9 mouse cellular contexts compared by ENCODE assay signal in the genomic region with DNA sequence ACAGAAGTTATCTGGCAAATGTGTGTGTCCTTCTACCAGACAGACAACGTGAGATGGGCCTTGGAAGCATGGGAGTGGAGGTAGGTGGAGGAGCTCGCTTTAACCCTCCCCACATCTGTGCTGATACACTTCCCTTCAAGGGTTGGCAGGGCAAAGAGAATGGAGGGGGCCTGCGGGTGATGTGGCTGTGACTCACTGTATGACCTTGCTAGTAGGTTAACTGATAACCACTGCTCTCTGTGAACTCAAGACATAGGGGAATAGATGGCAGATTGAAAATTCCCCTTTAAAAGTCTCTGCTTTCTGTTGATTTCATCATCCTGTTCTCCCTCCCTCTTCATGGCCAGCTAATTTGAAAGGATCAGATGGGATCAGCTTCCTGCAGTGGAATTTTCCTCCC. TPM values are rescaled to one million over a fixed set of nuclear protein-coding genes. Genes with fewer than 3 reads are reported as not detected.
DNase-seq lines count a peak whose midpoint lies in the region; ATAC-seq and TF ChIP-seq lines count a peak whose summit lies in the region.
"Had no signal": no experiment of that assay in that cellular context is flagged by ENCODE, and none has a peak within 500 bp of the region (broad histone marks: within the 10 kb centered on the region; RNA-seq: fewer than 3 reads in every experiment).

No protein-coding gene starts in this region.

- H3K9me3 ChIP-seq in heart, embryonic 11.5 days (replicated peaks; ENCODE audit: control insufficient read depth, low read length) = no peaks in the 10 kb centered on the region
- no peaks in the 10 kb centered on the region for H3K9me3 ChIP-seq in G1E (replicated peaks)
- no peaks in the 10 kb centered on the region for H3K9me3 ChIP-seq in hindbrain, embryonic 11.5 days (ENCODE audit: control insufficient read depth, low read length)
- H3K9me3 ChIP-seq in midbrain, embryonic 10.5 days (replicated peaks) = no peaks in the 10 kb centered on the region

- ATAC-seq in heart, embryonic 11.5 days (replicated peaks; ENCODE audit: insufficient number of reproducible peaks, low FRiP score, low TSS enrichment) = no peak
- peak; percentile 23; the same call in 1 of the 2 replicates for ATAC-seq in G1E (ENCODE audit: extremely low read depth, insufficient number of reproducible peaks, low FRiP score, poor library complexity, severe bottlenecking)
- ATAC-seq in hindbrain, embryonic 11.5 days (ENCODE audit: low FRiP score) = no peak

- no peak overlapping the region for H3K27ac ChIP-seq in heart, embryonic 11.5 days (ENCODE audit: low read depth, low read length)
- H3K27ac ChIP-seq in heart, adult 2 months = no peak overlapping the region
- H3K27ac ChIP-seq in hindbrain, embryonic 11.5 days (ENCODE audit: low read depth, low read length) = no peak overlapping the region
- no peak overlapping the region for H3K27ac ChIP-seq in midbrain, embryonic 10.5 days (replicated peaks)
- H3K27ac ChIP-seq in kidney, adult 2 months (ENCODE audit: insufficient read depth, low read depth, low read length) = no peak overlapping the region

- 63% methylated on average over 3 of the region's 3 CpGs for WGBS in heart, embryonic 11.5 days (ENCODE audit: insufficient replicate concordance)
- WGBS in heart, adult 2 months = 43% methylated on average over 3 of the region's 3 CpGs
- 81% methylated on average over 3 of the region's 3 CpGs for WGBS in hindbrain, embryonic 11.5 days
- 85% methylated on average over 3 of the region's 3 CpGs for WGBS in midbrain, embryonic 10.5 days
- WGBS in kidney, adult 2 months = 83% methylated on average over 3 of the region's 3 CpGs

- H3K4me3 ChIP-seq in heart, embryonic 11.5 days (ENCODE audit: low read depth, low read length) = peak overlapping the region; percentile 80
- H3K4me3 ChIP-seq in heart, adult 2 months = no peak overlapping the region
- H3K4me3 ChIP-seq in G1E (ENCODE audit: low read depth, low read length) = peak overlapping the region; percentile 94
- H3K4me3 ChIP-seq in hindbrain, embryonic 11.5 days (ENCODE audit: low read depth, low read length) = 0 out of 2 replicates have a peak overlapping the region, but pooled peaks have one; percentile 96
- H3K4me3 ChIP-seq in midbrain, embryonic 10.5 days = peak overlapping the region; percentile 83; the same call in 1 of the 2 replicates
- no peak overlapping the region for H3K4me3 ChIP-seq in kidney, adult 2 months (ENCODE audit: insufficient read depth, low read depth, low read length)

- no peaks in the 10 kb centered on the region for H3K79me2 ChIP-seq in heart, adult 2 months (replicated peaks; ENCODE audit: control insufficient read depth, insufficient read depth, low read length)

- no peak for TF ChIP-seq CTCF in heart, adult 2 months (IDR thresholded peaks at IDR 0.05)
- TF ChIP-seq CTCF in G1E (IDR thresholded peaks at IDR 0.05; ENCODE audit: low read depth, low read length) = no peak
- TF ChIP-seq CTCF in kidney, adult 2 months (conservative IDR thresholded peaks at IDR 0.05; ENCODE audit: insufficient read depth, insufficient read length, low read depth, low read length) = no peak

- peaks cover 14% of the 10 kb centered on the region for H3K36me3 ChIP-seq in heart, embryonic 11.5 days (ENCODE audit: control insufficient read depth, insufficient read depth, low read length)
- H3K36me3 ChIP-seq in heart, adult 2 months (ENCODE audit: control insufficient read depth, insufficient read depth, low read length) = no peaks in the 10 kb centered on the region
- H3K36me3 ChIP-seq in G1E (replicated peaks) = peaks cover 49% of the 10 kb centered on the region
- H3K36me3 ChIP-seq in hindbrain, embryonic 11.5 days (ENCODE audit: control insufficient read depth, insufficient read depth, low read length) = 0 out of 2 replicates have a peak, but pooled peaks cover under 1% of the 10 kb centered on the region
- H3K36me3 ChIP-seq in midbrain, embryonic 10.5 days = peaks cover 50% of the 10 kb centered on the region
- no peaks in the 10 kb centered on the region for H3K36me3 ChIP-seq in kidney, adult 2 months (ENCODE audit: control insufficient read depth, insufficient read depth, low read length)

- DNase-seq in heart, adult 2 months = no peak
- no peak for DNase-seq in G1E (ENCODE audit: low spot score)
- no peak for DNase-seq in hindbrain, embryonic 11.5 days (ENCODE audit: low spot score)
- DNase-seq in midbrain, embryonic 10.5 days (ENCODE audit: low spot score) = no peak
- DNase-seq in right cerebral cortex, adult 2 months (ENCODE audit: low spot score in 2 of 2) = no peak
- DNase-seq in kidney, adult 2 months = no peak
- no peak for DNase-seq in spleen, postnatal 10 days (ENCODE audit: low spot score in 2 of 2)

- TF ChIP-seq EP300 in heart, adult 2 months (IDR thresholded peaks at IDR 0.05; ENCODE audit: insufficient read depth, low read depth, low read length) = no peak

- peaks cover 16% of the 10 kb centered on the region for H3K4me1 ChIP-seq in heart, embryonic 11.5 days (ENCODE audit: control insufficient read depth, insufficient read depth, low read length)
- peaks cover 4% of the 10 kb centered on the region for H3K4me1 ChIP-seq in heart, adult 2 months (ENCODE audit: control insufficient read depth, insufficient read depth, low read length)
- peaks cover 53% of the 10 kb centered on the region for H3K4me1 ChIP-seq in G1E (ENCODE audit: insufficient read depth, low read depth, low read length)
- peaks cover 2% of the 10 kb centered on the region; the same call in 1 of the 2 replicates for H3K4me1 ChIP-seq in hindbrain, embryonic 11.5 days (replicated peaks; ENCODE audit: control insufficient read depth, insufficient read depth, low read length)
- H3K4me1 ChIP-seq in midbrain, embryonic 10.5 days = peaks cover 26% of the 10 kb centered on the region
- H3K4me1 ChIP-seq in kidney, adult 2 months (ENCODE audit: control insufficient read depth, insufficient read depth, low read length) = peaks cover 10% of the 10 kb centered on the region; the same call in 1 of the 2 replicates

- H3K4me2 ChIP-seq in heart, embryonic 11.5 days = peak overlapping the region; percentile 96
- H3K4me2 ChIP-seq in hindbrain, embryonic 11.5 days (replicated peaks; ENCODE audit: low read depth, low read length) = 0 out of 2 replicates have a peak overlapping the region, but pooled peaks have one; percentile 94

- no peak overlapping the region for H3K9ac ChIP-seq in heart, embryonic 11.5 days (ENCODE audit: low read depth, low read length)
- no peak overlapping the region for H3K9ac ChIP-seq in heart, adult 2 months (ENCODE audit: low read depth, low read length)
- no peak overlapping the region for H3K9ac ChIP-seq in hindbrain, embryonic 11.5 days (ENCODE audit: low read depth, low read length)

- no peaks in the 10 kb centered on the region for H3K27me3 ChIP-seq in heart, embryonic 11.5 days (ENCODE audit: control insufficient read depth, insufficient read depth, low read length)
- no peaks in the 10 kb centered on the region for H3K27me3 ChIP-seq in heart, adult 2 months (ENCODE audit: control insufficient read depth, insufficient read depth, low read length)
- H3K27me3 ChIP-seq in G1E (ENCODE audit: insufficient read depth, low read length) = no peaks in the 10 kb centered on the region; the same call in 1 of the 2 replicates
- H3K27me3 ChIP-seq in hindbrain, embryonic 11.5 days (ENCODE audit: control insufficient read depth, insufficient read depth, low read length) = no peaks in the 10 kb centered on the region
- no peaks in the 10 kb centered on the region for H3K27me3 ChIP-seq in midbrain, embryonic 10.5 days (ENCODE audit: low read depth, poor library complexity, severe bottlenecking)
- H3K27me3 ChIP-seq in kidney, adult 2 months (replicated peaks; ENCODE audit: control insufficient read depth, insufficient read depth, low read length) = no peaks in the 10 kb centered on the region
- H3K27me3 ChIP-seq: Patski had no signal

- intact Hi-C loops in heart, adult 2 months (cut with DNase I) = loop anchor here (5.0 kb wide), 3 partner anchors 43 to 137 kb away; a partner anchor contains a TSS

- no peak for TF ChIP-seq POLR2A in heart, adult 2 months (IDR thresholded peaks at IDR 0.05; ENCODE audit: insufficient read depth, low read depth, low read length)
- TF ChIP-seq POLR2A in kidney, adult 2 months (IDR thresholded peaks at IDR 0.05; ENCODE audit: low read depth, low read length) = no peak

RNA-seq across cellular contexts. Expression of a gene that starts 1.2 kb away (rescaled TPM):
- polyA plus RNA-seq in heart, embryonic 11.5 days (2014; fragmentation: Nextera tagmentation; extraction: Ambion mirVana) = 54.1 and 62.2 TPM in 2 replicates
- total RNA-seq in heart, adult 2 months (2021) = 100 to 1,000 TPM; 113 to 131 TPM
- 95.9 and 116 TPM in 2 replicates for polyA plus RNA-seq in heart, adult 2 months (2012; rRNA removed)
- total RNA-seq in G1E (2014; fragmentation: Nextera tagmentation) (67.8 and 74.4 TPM in 2 replicates), G1E (2017) (101 and 103 TPM in 2 replicates)
- 174 and 182 TPM in 2 replicates for polyA plus RNA-seq in G1E (2012)
- polyA plus RNA-seq in hindbrain, embryonic 11.5 days (2014; fragmentation: Nextera tagmentation; extraction: Ambion mirVana) = 43.7 and 45.4 TPM in 2 replicates
- 52.4 and 54.4 TPM in 2 replicates for polyA plus RNA-seq in midbrain, embryonic 10.5 days (2016; fragmentation: Nextera tagmentation; extraction: Ambion mirVana)
- 123 and 128 TPM in 2 replicates for polyA plus RNA-seq in kidney, adult 2 months (2012; rRNA removed)

RNA-seq across cellular contexts. Expression of a gene that starts 2.4 kb away (rescaled TPM):
- 0.20 and 0.42 TPM in 2 replicates for polyA plus RNA-seq in heart, embryonic 11.5 days (2014; fragmentation: Nextera tagmentation; extraction: Ambion mirVana)
- total RNA-seq in heart, adult 2 months (2021) = not detected
- 0.23 and 0.44 TPM in 2 replicates for polyA plus RNA-seq in heart, adult 2 months (2012; rRNA removed)
- not detected in 2 replicates for total RNA-seq in G1E (2014; fragmentation: Nextera tagmentation)
- 0.17 TPM in 1 of 2 replicates, not detected in the other for total RNA-seq in G1E (2017)
- not detected in 2 replicates for polyA plus RNA-seq in G1E (2012)
- 0.56 and 0.86 TPM in 2 replicates for polyA plus RNA-seq in hindbrain, embryonic 11.5 days (2014; fragmentation: Nextera tagmentation; extraction: Ambion mirVana)
- 0.61 and 0.79 TPM in 2 replicates for polyA plus RNA-seq in midbrain, embryonic 10.5 days (2016; fragmentation: Nextera tagmentation; extraction: Ambion mirVana)
- polyA plus RNA-seq in kidney, adult 2 months (2012; rRNA removed) = 0.97 and 1.5 TPM in 2 replicates

RNA-seq across cellular contexts. Expression of a gene that starts 12.3 kb away (rescaled TPM):
- polyA plus RNA-seq in heart, embryonic 11.5 days (2014; fragmentation: Nextera tagmentation; extraction: Ambion mirVana) = 1,303 and 1,414 TPM in 2 replicates
- 100 to 1,000 TPM; 671 to 795 TPM for total RNA-seq in heart, adult 2 months (2021)
- polyA plus RNA-seq in heart, adult 2 months (2012; rRNA removed) = 801 and 1,357 TPM in 2 replicates
- 1,715 and 1,885 TPM in 2 replicates for total RNA-seq in G1E (2014; fragmentation: Nextera tagmentation)
- total RNA-seq in G1E (2017) = 2,574 and 3,073 TPM in 2 replicates
- 9,624 and 13,197 TPM in 2 replicates for polyA plus RNA-seq in G1E (2012)
- polyA plus RNA-seq in hindbrain, embryonic 11.5 days (2014; fragmentation: Nextera tagmentation; extraction: Ambion mirVana) = 1,258 and 1,259 TPM in 2 replicates
- polyA plus RNA-seq in midbrain, embryonic 10.5 days (2016; fragmentation: Nextera tagmentation; extraction: Ambion mirVana) = 1,286 and 1,494 TPM in 2 replicates
- 1,850 and 1,975 TPM in 2 replicates for polyA plus RNA-seq in kidney, adult 2 months (2012; rRNA removed)

RNA-seq across cellular contexts. Expression of a gene that starts 15.9 kb away (rescaled TPM):
- polyA plus RNA-seq in heart, embryonic 11.5 days (2014; fragmentation: Nextera tagmentation; extraction: Ambion mirVana) = 284 and 290 TPM in 2 replicates
- total RNA-seq in heart, adult 2 months (2021) = 100 to 1,000 TPM; 291 to 329 TPM
- polyA plus RNA-seq in heart, adult 2 months (2012; rRNA removed) = 320 and 381 TPM in 2 replicates
- total RNA-seq in G1E (2014; fragmentation: Nextera tagmentation) (42.8 and 61.4 TPM in 2 replicates), G1E (2017) (101 and 133 TPM in 2 replicates)
- 278 and 377 TPM in 2 replicates for polyA plus RNA-seq in G1E (2012)
- 184 and 192 TPM in 2 replicates for polyA plus RNA-seq in hindbrain, embryonic 11.5 days (2014; fragmentation: Nextera tagmentation; extraction: Ambion mirVana)
- 197 and 202 TPM in 2 replicates for polyA plus RNA-seq in midbrain, embryonic 10.5 days (2016; fragmentation: Nextera tagmentation; extraction: Ambion mirVana)
- polyA plus RNA-seq in kidney, adult 2 months (2012; rRNA removed) = 440 and 549 TPM in 2 replicates

RNA-seq across cellular contexts. Expression of a gene that starts 40.9 kb away (rescaled TPM):
- 65.9 and 77.3 TPM in 2 replicates for polyA plus RNA-seq in heart, embryonic 11.5 days (2014; fragmentation: Nextera tagmentation; extraction: Ambion mirVana)
- 10 to 100 TPM; 61.3 to 69.1 TPM for total RNA-seq in heart, adult 2 months (2021)
- polyA plus RNA-seq in heart, adult 2 months (2012; rRNA removed) = 51.0 and 57.5 TPM in 2 replicates
- total RNA-seq in G1E (2014; fragmentation: Nextera tagmentation) = 67.0 and 76.5 TPM in 2 replicates
- 85.0 and 121 TPM in 2 replicates for total RNA-seq in G1E (2017)
- polyA plus RNA-seq in G1E (2012) = 151 and 154 TPM in 2 replicates
- 93.7 and 105 TPM in 2 replicates for polyA plus RNA-seq in hindbrain, embryonic 11.5 days (2014; fragmentation: Nextera tagmentation; extraction: Ambion mirVana)
- polyA plus RNA-seq in midbrain, embryonic 10.5 days (2016; fragmentation: Nextera tagmentation; extraction: Ambion mirVana) = 148 and 157 TPM in 2 replicates
- 67.6 and 87.0 TPM in 2 replicates for polyA plus RNA-seq in kidney, adult 2 months (2012; rRNA removed)

Comparison
In these comparisons a context has a peak if more than half of its experiments do, and no peak if none do; other contexts are left out.
1. H3K4me3 ChIP-seq: peak in heart, embryonic 11.5 days (single experiment), G1E (single experiment), hindbrain, embryonic 11.5 days (single experiment) and midbrain, embryonic 10.5 days (single experiment); none in heart, adult 2 months (single experiment) and kidney, adult 2 months (single experiment).